Mouse (Mus musculus) stomach, embryonic 16.5 days (tissue): ENCODE measurements at regions not wholly inside any gene's neighbourhood (a gene's known extent, or its start where the extent isn't known, plus 50 kb on each side); places are given as distances from the start of the nearest gene placed in this dataset.
A peak's percentile ranks its signal among the peaks of the same experiment; 100 is the strongest.

Source experiments
- ATAC-seq: fragments of 200-750 bp; cut with Nextera tagmentation; 2 replicates; pipeline ENCODE4 v1.8.0; 2017; ENCODE audit warnings: moderate number of reproducible peaks, moderate TSS enrichment; ENCODE audit not compliant: insufficient read depth, low FRiP score
- H3K27ac ChIP-seq: fragments of 300-500 bp; sonication (generic); 2 replicates; pipeline ENCODE4 v1.5.1; 2014; ENCODE audit warnings: low read length
- H3K27me3 ChIP-seq: fragments of 300-500 bp; sonication (generic); 2 replicates; pipeline ENCODE4 v1.6.1; 2014; ENCODE audit warnings: low read length, control low read depth, mixed read lengths; ENCODE audit not compliant: control insufficient read depth, insufficient read depth
- H3K36me3 ChIP-seq: fragments of 300-500 bp; sonication (generic); 2 replicates; pipeline ENCODE4 v1.6.1; 2014; ENCODE audit warnings: low read length; ENCODE audit not compliant: control insufficient read depth, insufficient read depth
- H3K4me1 ChIP-seq: fragments of 300-500 bp; sonication (generic); 2 replicates; pipeline ENCODE4 v1.6.1; 2014; ENCODE audit warnings: low read length, control low read depth, mixed read lengths; ENCODE audit not compliant: control insufficient read depth, insufficient read depth
- H3K4me2 ChIP-seq: fragments of 300-500 bp; sonication (generic); 2 replicates; pipeline ENCODE4 v1.6.1; 2014; ENCODE audit warnings: low read depth, low read length, mixed read lengths
- H3K4me3 ChIP-seq: fragments of 300-500 bp; sonication (generic); replicated peaks from 2 replicates; pipeline ENCODE4 v1.5.1; 2014; ENCODE audit warnings: mild to moderate bottlenecking, low read length
- H3K9ac ChIP-seq: fragments of 300-500 bp; sonication (generic); 2 replicates; pipeline ENCODE4 v1.6.1; 2014; ENCODE audit warnings: low read length
- H3K9me3 ChIP-seq: fragments of 300-500 bp; sonication (generic); replicated peaks from 2 replicates; pipeline ENCODE4 v1.6.1; 2016; ENCODE audit warnings: low read length, control low read depth; ENCODE audit not compliant: control insufficient read depth
- WGBS: fragments of 180-500 bp; shearing (Covaris S2); extraction: QIAGEN DNeasy Blood & Tissue Kit; methylation state at CpG from one replicate; pipeline ENCODE4 v1.1.7; 2014; 5-methylcytosine and 5-hydroxymethylcytosine counted together

DNA sequence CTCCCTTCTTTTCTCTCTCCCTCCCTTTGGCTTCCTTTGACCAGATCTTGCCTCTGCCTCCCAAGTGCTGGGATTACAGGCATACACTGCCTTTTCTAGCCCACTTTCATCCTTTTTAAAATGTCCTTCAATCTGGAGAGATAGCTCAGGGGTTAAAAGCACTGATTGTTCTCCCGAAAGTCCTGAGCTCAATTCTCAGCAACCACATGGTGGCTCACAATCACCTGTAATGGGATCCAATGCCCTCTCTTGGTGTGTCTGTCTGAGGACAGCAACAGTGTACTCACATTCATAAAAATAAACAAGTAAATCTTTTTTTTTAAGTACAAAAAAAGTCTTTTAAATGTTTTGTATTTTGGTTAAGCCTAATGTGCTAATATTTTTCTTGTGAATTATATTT, 158.4 kb upstream of the Rpl34 start:
- H3K4me2 ChIP-seq = no peak overlapping the region
- H3K9ac ChIP-seq = no peak overlapping the region
- no peak overlapping the region for H3K4me3 ChIP-seq
- no peak overlapping the region for H3K27ac ChIP-seq
- no peaks in the 10 kb centered on the region for H3K27me3 ChIP-seq
- no peak for ATAC-seq
- H3K9me3 ChIP-seq = 0 out of 2 replicates have a peak, but pooled peaks cover 2% of the 10 kb centered on the region
- no peaks in the 10 kb centered on the region for H3K4me1 ChIP-seq
- 85% methylated on average over 1 of the region's 1 CpGs for WGBS
- no peaks in the 10 kb centered on the region for H3K36me3 ChIP-seq

DNA sequence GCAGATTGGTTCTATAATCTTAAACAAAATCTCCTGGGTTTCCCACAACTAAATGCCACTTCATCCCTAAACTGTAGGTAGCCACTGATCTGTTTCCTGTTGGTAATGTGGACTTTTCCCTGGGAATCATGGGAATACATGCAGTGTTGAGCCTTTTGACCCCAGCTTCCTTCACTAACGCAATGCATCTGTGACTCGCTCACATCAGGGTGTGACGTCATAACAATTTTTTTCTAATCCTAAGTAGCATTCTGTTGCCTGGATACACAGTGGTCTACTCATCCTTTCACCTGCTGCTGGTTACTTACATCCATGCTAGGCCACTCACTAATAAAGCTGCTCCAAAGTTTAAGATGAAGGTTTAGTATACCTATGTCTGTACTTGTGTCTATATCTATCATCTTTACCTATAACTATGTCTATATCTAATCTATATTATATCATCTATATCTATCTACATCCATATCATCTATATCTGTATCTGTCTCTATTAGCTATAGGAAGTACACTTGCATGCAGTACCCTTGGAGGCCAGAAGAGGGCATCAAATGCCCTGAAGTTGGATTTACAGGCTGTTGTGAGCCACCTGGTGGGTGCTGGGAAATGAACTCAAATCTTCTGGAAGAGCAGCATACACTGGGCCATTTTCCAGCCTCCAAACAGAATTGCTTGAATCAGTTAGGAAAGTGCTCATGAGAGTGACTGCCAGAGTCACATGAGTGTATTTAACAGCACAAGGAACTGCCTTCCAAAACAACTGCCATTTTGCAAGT, 157.5 kb upstream of the Rpl34 start:
- Histone ChIP-seq H3K4me2 (no peak overlapping the region), H3K27ac (no peak overlapping the region), H3K4me1 (no peaks in the 10 kb centered on the region), H3K27me3 (no peaks in the 10 kb centered on the region), H3K4me3 (no peak overlapping the region), H3K9me3 (0 out of 2 replicates have a peak, but pooled peaks cover 2% of the 10 kb centered on the region), H3K9ac (no peak overlapping the region), H3K36me3 (no peaks in the 10 kb centered on the region)
- ATAC-seq = no peak
- WGBS = 74% methylated on average over 3 of the region's 3 CpGs

DNA sequence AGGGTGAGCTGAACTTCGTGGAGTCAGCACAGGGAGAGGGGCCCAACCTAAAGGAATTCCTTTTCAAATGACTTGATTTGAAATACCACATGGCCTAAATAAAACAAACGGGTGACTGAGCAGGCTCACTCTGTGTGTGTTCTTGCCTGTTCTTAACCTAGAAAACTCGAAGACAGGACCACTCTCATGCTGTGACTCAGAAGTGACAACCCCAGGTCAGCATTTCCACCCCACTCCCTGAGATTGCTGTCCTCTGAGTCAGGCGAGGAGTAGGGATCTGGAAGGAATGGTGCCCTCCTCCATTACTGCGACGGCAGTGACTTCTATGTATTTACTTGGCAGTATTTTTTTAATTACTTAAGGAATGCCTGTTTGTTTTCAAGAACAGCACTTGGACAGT, 155.8 kb upstream of the Rpl34 start:
- Histone ChIP-seq H3K27me3 (no peaks in the 10 kb centered on the region), H3K27ac (no peak overlapping the region), H3K4me2 (no peak overlapping the region), H3K4me3 (no peak overlapping the region), H3K4me1 (no peaks in the 10 kb centered on the region), H3K36me3 (no peaks in the 10 kb centered on the region), H3K9me3 (no peaks in the 10 kb centered on the region), H3K9ac (no peak overlapping the region)
- WGBS = 41% methylated on average over 6 of the region's 6 CpGs
- ATAC-seq = no peak

DNA sequence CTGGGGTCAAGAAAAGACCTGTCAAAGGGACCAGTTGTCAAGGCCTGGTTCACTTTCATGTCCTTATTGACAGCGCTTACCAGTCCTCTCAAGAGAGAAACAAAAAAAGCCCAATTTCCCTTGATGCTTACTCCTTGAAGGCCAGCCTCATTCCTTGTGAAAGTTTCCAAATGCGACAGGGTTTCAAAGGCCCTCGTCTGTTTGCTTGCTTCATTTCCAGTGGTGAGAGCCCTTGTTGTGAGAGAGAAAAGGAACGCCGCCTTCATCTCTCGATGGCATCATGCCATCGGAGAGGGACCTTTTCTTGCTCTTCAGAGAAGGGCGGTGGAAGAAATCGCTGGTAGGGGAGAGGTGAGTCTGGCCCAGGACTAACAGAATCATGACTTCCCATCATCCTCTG, 154.2 kb upstream of the Rpl34 start:
- no peak for ATAC-seq
- H3K4me2 ChIP-seq = no peak overlapping the region
- H3K9ac ChIP-seq = no peak overlapping the region
- H3K36me3 ChIP-seq = no peaks in the 10 kb centered on the region
- no peak overlapping the region for H3K27ac ChIP-seq
- no peaks in the 10 kb centered on the region for H3K9me3 ChIP-seq
- WGBS = 87% methylated on average over 9 of the region's 9 CpGs
- H3K4me1 ChIP-seq = no peaks in the 10 kb centered on the region
- H3K4me3 ChIP-seq = no peak overlapping the region
- H3K27me3 ChIP-seq = no peaks in the 10 kb centered on the region

DNA sequence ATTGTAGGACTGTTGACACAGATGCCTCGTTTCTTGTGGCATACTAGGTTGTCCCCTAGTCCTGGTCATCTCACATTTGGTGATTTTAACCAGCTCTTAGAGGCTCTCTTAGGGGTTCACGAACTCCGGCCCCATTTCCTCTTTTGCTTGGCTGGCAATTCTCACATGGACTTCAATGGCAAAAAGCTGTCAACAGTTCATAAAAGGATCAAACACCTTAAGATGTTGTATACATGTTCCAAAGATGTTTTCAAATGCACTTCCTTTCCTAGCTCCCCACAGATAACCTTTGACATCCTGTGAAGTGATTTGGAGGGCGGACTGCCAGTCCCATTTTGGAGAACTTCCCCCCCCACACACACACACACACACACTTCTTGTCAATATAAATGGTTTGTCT, 153.7 kb upstream of the Rpl34 start:
- Histone ChIP-seq H3K4me1 (no peaks in the 10 kb centered on the region), H3K4me2 (no peak overlapping the region), H3K27ac (no peak overlapping the region), H3K9me3 (no peaks in the 10 kb centered on the region), H3K4me3 (no peak overlapping the region), H3K9ac (no peak overlapping the region), H3K36me3 (no peaks in the 10 kb centered on the region), H3K27me3 (no peaks in the 10 kb centered on the region)
- 54% methylated on average over 4 of the region's 4 CpGs for WGBS
- ATAC-seq = no peak

DNA sequence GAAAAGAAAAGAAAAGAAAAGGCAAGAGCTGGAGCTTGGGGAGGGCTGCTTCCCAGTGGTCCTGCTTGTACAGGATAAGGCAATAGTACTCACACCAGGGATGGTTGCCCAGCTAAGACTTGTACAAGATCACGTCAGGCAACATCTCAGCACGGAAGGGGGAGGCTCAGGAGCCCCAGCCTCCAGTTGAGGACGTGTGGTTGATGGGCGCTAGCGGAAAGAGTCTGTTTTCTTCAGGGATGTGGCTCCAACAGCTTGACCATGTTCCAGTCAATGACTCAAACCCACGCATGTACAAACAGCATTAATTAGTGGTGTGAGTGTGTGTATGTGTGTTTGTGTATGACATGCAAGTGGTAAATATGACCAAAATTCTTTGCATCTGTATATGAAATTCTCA, 153.1 kb upstream of the Rpl34 start:
- Histone ChIP-seq H3K9me3 (no peaks in the 10 kb centered on the region), H3K4me1 (no peaks in the 10 kb centered on the region), H3K36me3 (no peaks in the 10 kb centered on the region), H3K4me3 (no peak overlapping the region), H3K27me3 (no peaks in the 10 kb centered on the region), H3K27ac (no peak overlapping the region), H3K4me2 (no peak overlapping the region), H3K9ac (no peak overlapping the region)
- ATAC-seq = no peak
- WGBS = 83% methylated on average over 6 of the region's 6 CpGs

DNA sequence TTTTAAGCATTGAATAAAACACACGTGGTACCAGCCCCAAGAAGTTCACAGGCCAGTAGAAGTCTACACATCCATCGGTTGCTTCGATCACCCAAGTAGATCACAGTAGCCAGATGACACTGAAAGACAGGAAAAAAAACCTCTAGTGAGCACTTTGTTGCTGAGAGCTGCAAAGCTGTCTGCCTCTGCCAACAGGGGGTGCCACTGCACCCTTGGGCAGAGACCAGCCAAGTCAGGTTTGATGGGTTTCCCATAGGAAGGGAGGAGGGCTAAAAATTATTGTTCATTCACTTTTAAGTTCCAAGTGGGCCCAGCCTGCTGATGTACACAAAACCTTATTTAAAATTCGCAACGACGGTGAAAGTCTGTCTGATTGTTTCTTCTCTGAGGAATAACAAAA, 150.3 kb upstream of the Rpl34 start:
- Histone ChIP-seq H3K36me3 (no peaks in the 10 kb centered on the region), H3K9ac (no peak overlapping the region), H3K27me3 (no peaks in the 10 kb centered on the region), H3K9me3 (no peaks in the 10 kb centered on the region), H3K4me1 (no peaks in the 10 kb centered on the region), H3K27ac (no peak overlapping the region), H3K4me2 (no peak overlapping the region), H3K4me3 (no peak overlapping the region)
- 74% methylated on average over 6 of the region's 6 CpGs for WGBS
- no peak for ATAC-seq

DNA sequence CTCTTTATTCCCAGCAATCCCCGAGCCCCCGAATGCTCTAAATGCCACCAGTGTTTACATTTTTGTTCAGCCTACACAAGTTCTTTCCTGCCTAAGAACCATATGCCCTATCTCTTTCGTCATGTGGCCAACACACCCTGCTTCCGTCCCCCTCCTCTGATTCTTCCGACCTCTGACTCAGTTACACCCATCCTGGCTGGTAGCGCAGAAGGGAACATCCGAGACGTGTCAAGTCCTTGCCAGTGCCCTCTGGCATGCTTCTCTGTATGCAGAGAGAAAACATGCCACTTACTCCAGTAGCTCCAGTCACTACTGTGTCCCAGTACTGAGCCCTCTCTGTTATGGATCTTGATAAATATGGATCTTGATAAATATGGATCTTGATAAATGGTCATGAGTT, 149.3 kb upstream of the Rpl34 start:
- no peak overlapping the region for H3K4me3 ChIP-seq
- no peaks in the 10 kb centered on the region for H3K27me3 ChIP-seq
- H3K4me1 ChIP-seq = no peaks in the 10 kb centered on the region
- no peak overlapping the region for H3K4me2 ChIP-seq
- H3K27ac ChIP-seq = no peak overlapping the region
- no peaks in the 10 kb centered on the region for H3K9me3 ChIP-seq
- 26% methylated on average over 8 of the region's 8 CpGs for WGBS
- H3K36me3 ChIP-seq = no peaks in the 10 kb centered on the region
- no peak overlapping the region for H3K9ac ChIP-seq
- ATAC-seq = 0 out of 2 replicates have a peak, but pooled peaks have one; percentile 40

DNA sequence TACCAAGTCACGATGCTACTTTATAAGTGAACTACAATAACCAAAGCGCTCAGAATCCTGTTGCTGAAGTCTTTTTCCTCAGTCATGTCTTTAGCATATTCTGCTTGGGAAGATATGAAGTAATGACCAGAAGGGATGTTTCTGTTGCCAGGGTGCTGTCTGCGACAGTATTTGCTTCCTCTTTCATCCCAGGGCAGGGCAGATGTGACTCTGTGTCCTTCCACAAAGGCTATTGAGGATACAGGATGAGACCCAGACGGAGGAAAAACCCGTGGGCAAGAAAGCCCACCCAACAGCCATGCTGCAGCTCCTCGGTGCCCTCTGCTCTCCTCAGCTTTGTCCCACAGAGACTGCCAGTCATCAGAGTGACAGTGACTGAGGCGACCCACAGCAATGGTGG, 148.6 kb upstream of the Rpl34 start:
- no peak overlapping the region for H3K4me2 ChIP-seq
- no peaks in the 10 kb centered on the region for H3K9me3 ChIP-seq
- H3K27ac ChIP-seq = no peak overlapping the region
- no peaks in the 10 kb centered on the region for H3K36me3 ChIP-seq
- H3K4me3 ChIP-seq = no peak overlapping the region
- no peak for ATAC-seq
- no peaks in the 10 kb centered on the region for H3K4me1 ChIP-seq
- H3K27me3 ChIP-seq = no peaks in the 10 kb centered on the region
- WGBS = 77% methylated on average over 7 of the region's 7 CpGs
- H3K9ac ChIP-seq = no peak overlapping the region
